Mouse (Mus musculus): ENCODE results near the gene Syngr1. TPM values are rescaled to one million over a fixed set of nuclear protein-coding genes. Genes with fewer than 3 reads are reported as not detected.

Gene Syngr1
- polyA plus RNA-seq, 1 experiment from 2014 or later, result 10.5 TPM

- peaks cover 23% of the 10 kb centered on the region for H3K36me3 ChIP-seq (replicated peaks)
- H3K27me3 ChIP-seq (ENCODE audit: poor library complexity, severe bottlenecking), result no peaks in the 10 kb centered on the region; the same call in 1 of the 2 replicates
- WGBS, result under 1% methylated on average over 59 of the region's 59 CpGs
- DNase-seq (ENCODE audit: extremely low spot score, low spot score), result peak; percentile 93
- H3K27ac ChIP-seq, result peak within 1 kb of the TSS; percentile 100
- no peaks in the 10 kb centered on the region for H3K9me3 ChIP-seq
- H3K4me3 ChIP-seq, result peak within 1 kb of the TSS; percentile 84
- peaks cover 29% of the 10 kb centered on the region for H3K4me1 ChIP-seq
These were observed 42.0 kb downstream of the Syngr1 start, which contains the start of gene Tab1 for GRCm38 (mm10) chr15:80132993-80133586. Tab1 (plus strand) TSS chr15:80133127.

GRCm38 (mm10) chr15:80133682-80134449 is 42.7 kb downstream of the Syngr1 start:
- Histone ChIP-seq H3K27ac (peak overlapping the region; percentile 100), H3K9me3 (no peaks in the 10 kb centered on the region), H3K4me3 (peak overlapping the region; percentile 84), H3K27me3 (ENCODE audit: poor library complexity, severe bottlenecking) (no peaks in the 10 kb centered on the region; the same call in 1 of the 2 replicates), H3K4me1 (peaks cover 32% of the 10 kb centered on the region), H3K36me3 (replicated peaks) (peaks cover 28% of the 10 kb centered on the region)
- 19% methylated on average over 14 of the region's 14 CpGs for WGBS
- no peak for DNase-seq (ENCODE audit: extremely low spot score, low spot score)

- H3K36me3 ChIP-seq (replicated peaks), result peaks cover 34% of the 10 kb centered on the region
- H3K4me1 ChIP-seq, result peaks cover 32% of the 10 kb centered on the region
- DNase-seq (ENCODE audit: extremely low spot score, low spot score), result no peak
- H3K9me3 ChIP-seq, result no peaks in the 10 kb centered on the region
- peak overlapping the region; percentile 100 for H3K27ac ChIP-seq
- no peaks in the 10 kb centered on the region; the same call in 1 of the 2 replicates for H3K27me3 ChIP-seq (ENCODE audit: poor library complexity, severe bottlenecking)
- WGBS, result 83% methylated on average over 9 of the region's 9 CpGs
- peak overlapping the region; percentile 84 for H3K4me3 ChIP-seq
These were observed 43.3 kb downstream of the Syngr1 start for GRCm38 (mm10) chr15:80134450-80134847.

GRCm38 (mm10) chr15:80135499-80135898 is 44.4 kb downstream of the Syngr1 start:
- no peaks in the 10 kb centered on the region; the same call in 1 of the 2 replicates for H3K27me3 ChIP-seq (ENCODE audit: poor library complexity, severe bottlenecking)
- DNase-seq (ENCODE audit: extremely low spot score, low spot score), result no peak
- peaks cover 32% of the 10 kb centered on the region for H3K4me1 ChIP-seq
- peaks cover 44% of the 10 kb centered on the region for H3K36me3 ChIP-seq (replicated peaks)
- no peak overlapping the region for H3K27ac ChIP-seq
- H3K9me3 ChIP-seq, result no peaks in the 10 kb centered on the region
- H3K4me3 ChIP-seq, result no peak overlapping the region
- 96% methylated on average over 2 of the region's 2 CpGs for WGBS

- peaks cover 32% of the 10 kb centered on the region for H3K4me1 ChIP-seq
- peaks cover 1% of the 10 kb centered on the region; the same call in 1 of the 2 replicates for H3K9me3 ChIP-seq
- no peak overlapping the region for H3K4me3 ChIP-seq
- no peaks in the 10 kb centered on the region for H3K27me3 ChIP-seq (ENCODE audit: poor library complexity, severe bottlenecking)
- H3K36me3 ChIP-seq (replicated peaks), result peaks cover 56% of the 10 kb centered on the region
- 95% methylated on average over 3 of the region's 3 CpGs for WGBS
- H3K27ac ChIP-seq, result no peak overlapping the region
- DNase-seq (ENCODE audit: extremely low spot score, low spot score), result no peak
These were observed 45.5 kb downstream of the Syngr1 start for GRCm38 (mm10) chr15:80136645-80137044.

GRCm38 (mm10) chr15:80137945-80138791 is 47.0 kb downstream of the Syngr1 start:
- Histone ChIP-seq H3K4me1 (peaks cover 27% of the 10 kb centered on the region), H3K36me3 (replicated peaks) (peaks cover 71% of the 10 kb centered on the region), H3K4me3 (no peak overlapping the region), H3K27ac (no peak overlapping the region), H3K9me3 (peaks cover 8% of the 10 kb centered on the region; the same call in 1 of the 2 replicates), H3K27me3 (ENCODE audit: poor library complexity, severe bottlenecking) (no peaks in the 10 kb centered on the region)
- no peak for DNase-seq (ENCODE audit: extremely low spot score, low spot score)
- WGBS, result 86% methylated on average over 17 of the region's 17 CpGs

- Histone ChIP-seq H3K27me3 (ENCODE audit: poor library complexity, severe bottlenecking) (no peaks in the 10 kb centered on the region), H3K9me3 (peaks cover 8% of the 10 kb centered on the region; the same call in 1 of the 2 replicates), H3K36me3 (replicated peaks) (peaks cover 90% of the 10 kb centered on the region), H3K27ac (no peak overlapping the region), H3K4me1 (peaks cover 11% of the 10 kb centered on the region), H3K4me3 (no peak overlapping the region)
- 97% methylated on average over 2 of the region's 2 CpGs for WGBS
- DNase-seq (ENCODE audit: extremely low spot score, low spot score), result no peak
These were observed 49.2 kb downstream of the Syngr1 start for GRCm38 (mm10) chr15:80140302-80140701.

GRCm38 (mm10) chr15:80140878-80141277 is 49.7 kb downstream of the Syngr1 start:
- DNase-seq (ENCODE audit: extremely low spot score, low spot score), result no peak
- H3K36me3 ChIP-seq (replicated peaks), result peaks cover 91% of the 10 kb centered on the region
- H3K4me1 ChIP-seq, result peaks cover 11% of the 10 kb centered on the region
- 94% methylated on average over 3 of the region's 3 CpGs for WGBS
- no peak overlapping the region for H3K4me3 ChIP-seq
- H3K27me3 ChIP-seq (ENCODE audit: poor library complexity, severe bottlenecking), result no peaks in the 10 kb centered on the region
- no peak overlapping the region for H3K27ac ChIP-seq
- peaks cover 8% of the 10 kb centered on the region; the same call in 1 of the 2 replicates for H3K9me3 ChIP-seq

GRCm38 (mm10) chr15:80142130-80142529 is 51.0 kb downstream of the Syngr1 start:
- Histone ChIP-seq H3K4me3 (no peak overlapping the region), H3K27me3 (ENCODE audit: poor library complexity, severe bottlenecking) (no peaks in the 10 kb centered on the region), H3K27ac (no peak overlapping the region), H3K9me3 (peaks cover 8% of the 10 kb centered on the region; the same call in 1 of the 2 replicates), H3K4me1 (peaks cover 11% of the 10 kb centered on the region), H3K36me3 (replicated peaks) (peaks cover 83% of the 10 kb centered on the region)
- DNase-seq (ENCODE audit: extremely low spot score, low spot score), result no peak
- WGBS, result 95% methylated on average over 3 of the region's 3 CpGs

GRCm38 (mm10) chr15:80143760-80144159 is 52.6 kb downstream of the Syngr1 start:
- Histone ChIP-seq H3K9me3 (peaks cover 8% of the 10 kb centered on the region; the same call in 1 of the 2 replicates), H3K4me1 (peaks cover 7% of the 10 kb centered on the region), H3K36me3 (replicated peaks) (peaks cover 79% of the 10 kb centered on the region), H3K27ac (no peak overlapping the region), H3K27me3 (ENCODE audit: poor library complexity, severe bottlenecking) (no peaks in the 10 kb centered on the region), H3K4me3 (no peak overlapping the region)
- no peak for DNase-seq (ENCODE audit: extremely low spot score, low spot score)
- 93% methylated on average over 6 of the region's 6 CpGs for WGBS

- H3K27ac ChIP-seq, result no peak overlapping the region
- no peak overlapping the region for H3K4me3 ChIP-seq
- 95% methylated on average over 5 of the region's 5 CpGs for WGBS
- H3K9me3 ChIP-seq, result peaks cover 8% of the 10 kb centered on the region; the same call in 1 of the 2 replicates
- peaks cover 8% of the 10 kb centered on the region for H3K4me1 ChIP-seq
- peaks cover 79% of the 10 kb centered on the region for H3K36me3 ChIP-seq (replicated peaks)
- DNase-seq (ENCODE audit: extremely low spot score, low spot score), result no peak
- no peaks in the 10 kb centered on the region for H3K27me3 ChIP-seq (ENCODE audit: poor library complexity, severe bottlenecking)
These were observed 54.3 kb downstream of the Syngr1 start for GRCm38 (mm10) chr15:80145397-80145796.

GRCm38 (mm10) chr15:80146153-80146552 is 55.0 kb downstream of the Syngr1 start:
- Histone ChIP-seq H3K27me3 (ENCODE audit: poor library complexity, severe bottlenecking) (no peaks in the 10 kb centered on the region), H3K4me3 (no peak overlapping the region), H3K9me3 (peaks cover 8% of the 10 kb centered on the region; the same call in 1 of the 2 replicates), H3K36me3 (replicated peaks) (peaks cover 79% of the 10 kb centered on the region), H3K27ac (no peak overlapping the region), H3K4me1 (peaks cover 8% of the 10 kb centered on the region)
- DNase-seq (ENCODE audit: extremely low spot score, low spot score), result no peak
- WGBS, result 79% methylated on average over 6 of the region's 6 CpGs

Measured in forebrain, embryonic 10.5 days (tissue).